Mouse (Mus musculus) limb, embryonic 11.5 days (tissue): ENCODE measurements at regions not wholly inside any gene's neighbourhood (a gene's known extent, or its start where the extent isn't known, plus 50 kb on each side); places are given as distances from the start of the nearest gene placed in this dataset.

Experiments
- ATAC-seq: fragments of 200-750 bp; cut with Nextera tagmentation; 2 replicates; pipeline ENCODE4 v1.8.0; 2017; ENCODE audit warnings: low read depth; ENCODE audit not compliant: insufficient number of reproducible peaks, low FRiP score, low TSS enrichment
- DNase-seq: peaks from one replicate; pipeline ENCODE4 v3.0.0-alpha.2; 2015; ENCODE audit warnings: low spot score
- H3K27ac ChIP-seq: fragments of 300-500 bp; sonication (generic); replicated peaks from 2 replicates; pipeline ENCODE4 v1.5.1; 2014; ENCODE audit warnings: low read depth, mild to moderate bottlenecking, low read length
- H3K27me3 ChIP-seq: fragments of 300-500 bp; sonication (generic); 2 replicates; pipeline ENCODE4 v1.6.1; 2014; ENCODE audit warnings: mild to moderate bottlenecking, low read length, mixed read lengths; ENCODE audit not compliant: control insufficient read depth, insufficient read depth
- H3K36me3 ChIP-seq: fragments of 300-500 bp; sonication (generic); 2 replicates; pipeline ENCODE4 v1.6.1; 2014; ENCODE audit warnings: mild to moderate bottlenecking, low read length, moderate library complexity, mixed read lengths; ENCODE audit not compliant: control insufficient read depth, insufficient read depth
- H3K4me1 ChIP-seq: fragments of 300-500 bp; sonication (generic); 2 replicates; pipeline ENCODE4 v1.6.1; 2014; ENCODE audit warnings: low read length, mixed read lengths; ENCODE audit not compliant: control insufficient read depth, insufficient read depth
- H3K4me2 ChIP-seq: fragments of 300-500 bp; sonication (generic); 2 replicates; pipeline ENCODE4 v1.6.1; 2014; ENCODE audit warnings: low read depth, mild to moderate bottlenecking, moderate library complexity; ENCODE audit not compliant: severe bottlenecking
- H3K4me3 ChIP-seq: fragments of 300-500 bp; sonication (generic); 2 replicates; pipeline ENCODE4 v1.5.1; 2014; ENCODE audit warnings: low read depth, low read length
- H3K9ac ChIP-seq: fragments of 300-500 bp; sonication (generic); 2 replicates; pipeline ENCODE4 v1.6.1; 2014; ENCODE audit warnings: mild to moderate bottlenecking, low read length
- H3K9me3 ChIP-seq: fragments of 300-500 bp; sonication (generic); 2 replicates; pipeline ENCODE4 v1.6.1; 2016; ENCODE audit warnings: low read length; ENCODE audit not compliant: control insufficient read depth
- WGBS: fragments of 180-500 bp; shearing (Covaris S2); extraction: QIAGEN DNeasy Blood & Tissue Kit; methylation state at CpG from one replicate; pipeline ENCODE4 v1.1.7; 2014; 5-methylcytosine and 5-hydroxymethylcytosine counted together

- peaks cover 3% of the 10 kb centered on the region; the same call in 1 of the 2 replicates for H3K4me1 ChIP-seq
- no peak overlapping the region for H3K4me2 ChIP-seq
- H3K27ac ChIP-seq: no peak overlapping the region
- H3K27me3 ChIP-seq: no peaks in the 10 kb centered on the region
- no peak overlapping the region for H3K9ac ChIP-seq
- H3K4me3 ChIP-seq: no peak overlapping the region
- DNase-seq: no peak
- H3K36me3 ChIP-seq: no peaks in the 10 kb centered on the region
- 96% methylated on average over 7 of the region's 7 CpGs for WGBS
- no peaks in the 10 kb centered on the region for H3K9me3 ChIP-seq
- no peak for ATAC-seq
These were observed 150.6 kb upstream of the Haao start for GRCm38 (mm10) chr17:83998341-83998740.

GRCm38 (mm10) chr17:83997778-83998177, 150.0 kb upstream of the Haao start:
- Histone ChIP-seq H3K9me3 (no peaks in the 10 kb centered on the region), H3K9ac (no peak overlapping the region), H3K36me3 (no peaks in the 10 kb centered on the region), H3K4me1 (peaks cover 3% of the 10 kb centered on the region; the same call in 1 of the 2 replicates), H3K4me2 (no peak overlapping the region), H3K27ac (no peak overlapping the region), H3K4me3 (no peak overlapping the region), H3K27me3 (no peaks in the 10 kb centered on the region)
- DNase-seq (peak; percentile 56), ATAC-seq (no peak)
- 87% methylated on average over 11 of the region's 11 CpGs for WGBS

DNA sequence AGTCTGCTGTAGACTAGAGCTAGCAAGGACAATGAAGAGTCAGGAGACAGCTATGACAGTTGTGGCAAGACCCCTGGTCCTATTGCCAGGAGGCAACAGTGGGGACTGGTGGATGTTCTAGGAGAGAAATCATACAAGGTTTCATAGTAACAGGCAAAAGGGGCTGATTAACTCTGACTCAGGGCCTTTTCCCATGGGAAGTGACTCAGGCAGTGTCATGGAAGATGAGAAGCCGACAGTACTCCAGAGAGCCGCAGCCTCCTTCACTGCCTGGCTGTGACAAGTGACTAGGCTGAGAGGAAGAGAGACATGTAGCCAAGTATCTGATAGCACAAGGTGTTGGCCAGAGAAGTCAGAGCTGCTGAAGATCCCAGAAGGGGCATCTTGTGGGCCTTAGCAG, 145.3 kb upstream of the Haao start:
- no peak overlapping the region for H3K27ac ChIP-seq
- ATAC-seq: no peak

GRCm38 (mm10) chr17:83990421-83991365, 142.9 kb upstream of the Haao start:
- Histone ChIP-seq H3K27me3 (no peaks in the 10 kb centered on the region), H3K9me3 (no peaks in the 10 kb centered on the region), H3K4me1 (peaks cover 44% of the 10 kb centered on the region), H3K36me3 (no peaks in the 10 kb centered on the region), H3K27ac (peak overlapping the region; percentile 96), H3K4me2 (peak overlapping the region; percentile 7; the same call in 1 of the 2 replicates), H3K4me3 (no peak overlapping the region), H3K9ac (peak overlapping the region; percentile 1; the same call in 1 of the 2 replicates)
- DNase-seq (peak; percentile 90), ATAC-seq (peak; percentile 94)
- WGBS: 38% methylated on average over 13 of the region's 13 CpGs

More for the DNA sequence above, 145.3 kb upstream of the Haao start:
- H3K9ac ChIP-seq: no peak overlapping the region
- H3K4me2 ChIP-seq: no peak overlapping the region
- no peak for DNase-seq
- H3K4me1 ChIP-seq: peaks cover 33% of the 10 kb centered on the region
- H3K4me3 ChIP-seq: no peak overlapping the region
- H3K36me3 ChIP-seq: no peaks in the 10 kb centered on the region
- H3K9me3 ChIP-seq: no peaks in the 10 kb centered on the region
- H3K27me3 ChIP-seq: no peaks in the 10 kb centered on the region
- 88% methylated on average over 2 of the region's 2 CpGs for WGBS

DNA sequence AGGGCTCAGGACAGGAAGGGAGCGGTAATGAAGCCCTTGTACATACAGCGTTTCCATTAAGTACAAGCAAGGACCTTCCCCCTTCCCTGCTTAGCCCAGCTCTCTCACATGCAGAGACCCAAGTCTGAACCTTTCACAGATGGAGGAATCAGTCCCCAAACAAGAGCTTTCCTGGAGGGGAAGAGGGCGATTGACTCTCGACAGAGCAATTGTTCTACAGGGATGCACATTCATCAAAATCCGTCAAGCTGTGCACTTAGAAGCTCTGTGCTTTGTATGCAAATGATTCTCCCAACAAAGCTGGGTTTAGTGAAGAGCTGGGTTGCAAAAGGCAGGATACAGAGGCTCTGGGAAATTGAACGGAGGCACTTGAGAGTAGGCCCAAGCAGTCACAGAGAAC, 141.1 kb upstream of the Haao start:
- Histone ChIP-seq H3K9ac (no peak overlapping the region), H3K27me3 (no peaks in the 10 kb centered on the region), H3K4me3 (no peak overlapping the region), H3K4me1 (peaks cover 52% of the 10 kb centered on the region), H3K27ac (peak overlapping the region; percentile 96), H3K36me3 (no peaks in the 10 kb centered on the region), H3K4me2 (no peak overlapping the region), H3K9me3 (no peaks in the 10 kb centered on the region)
- WGBS: 25% methylated on average over 6 of the region's 6 CpGs
- DNase-seq: no peak
- no peak for ATAC-seq

- no peak for ATAC-seq
- DNase-seq: no peak
- H3K4me1 ChIP-seq: peaks cover 52% of the 10 kb centered on the region
- H3K9ac ChIP-seq: no peak overlapping the region
- no peaks in the 10 kb centered on the region for H3K9me3 ChIP-seq
- 93% methylated on average over 5 of the region's 5 CpGs for WGBS
- no peak overlapping the region for H3K4me3 ChIP-seq
- no peaks in the 10 kb centered on the region for H3K27me3 ChIP-seq
- H3K27ac ChIP-seq: peak overlapping the region; percentile 96; the same call in 1 of the 2 replicates
- no peaks in the 10 kb centered on the region for H3K36me3 ChIP-seq
- H3K4me2 ChIP-seq: no peak overlapping the region
These were observed 140.4 kb upstream of the Haao start for GRCm38 (mm10) chr17:83988165-83988564.

DNA sequence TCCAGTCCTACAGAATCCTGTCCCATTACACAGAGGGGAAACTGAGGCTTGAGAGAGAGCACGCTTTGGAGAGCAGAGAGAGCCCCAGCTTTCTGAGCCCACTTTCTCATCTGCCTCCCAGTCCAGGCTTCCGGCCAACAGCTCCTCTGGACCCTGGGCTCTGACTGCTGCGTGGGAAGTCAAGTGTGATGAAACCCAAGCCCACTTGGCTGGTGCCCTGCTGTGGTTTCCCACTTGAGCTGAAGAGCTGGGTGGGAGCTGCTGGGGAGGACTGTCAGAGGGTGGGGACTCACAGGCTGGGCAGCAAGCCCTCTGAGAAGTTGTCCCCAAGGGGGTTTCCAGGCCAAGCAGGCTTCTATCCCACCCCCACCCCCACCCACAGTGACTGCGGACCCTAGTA, 139.9 kb upstream of the Haao start:
- DNase-seq (no peak), ATAC-seq (no peak)
- H3K36me3 ChIP-seq: no peaks in the 10 kb centered on the region
- H3K27ac ChIP-seq: no peak overlapping the region
- H3K27me3 ChIP-seq: no peaks in the 10 kb centered on the region
- H3K4me3 ChIP-seq: no peak overlapping the region
- peaks cover 54% of the 10 kb centered on the region for H3K4me1 ChIP-seq
- no peak overlapping the region for H3K9ac ChIP-seq
- H3K4me2 ChIP-seq: no peak overlapping the region
- H3K9me3 ChIP-seq: no peaks in the 10 kb centered on the region
- 92% methylated on average over 4 of the region's 4 CpGs for WGBS

GRCm38 (mm10) chr17:83985916-83986578, 138.3 kb upstream of the Haao start:
- Histone ChIP-seq H3K4me3 (no peak overlapping the region), H3K9me3 (no peaks in the 10 kb centered on the region), H3K27ac (peak overlapping the region; percentile 97), H3K4me1 (peaks cover 48% of the 10 kb centered on the region), H3K27me3 (no peaks in the 10 kb centered on the region), H3K4me2 (no peak overlapping the region), H3K36me3 (no peaks in the 10 kb centered on the region), H3K9ac (no peak overlapping the region; the same call in 1 of the 2 replicates)
- ATAC-seq (no peak), DNase-seq (no peak)
- WGBS: 39% methylated on average over 15 of the region's 15 CpGs
